Mouse (Mus musculus) forebrain, embryonic 10.5 days (tissue): ENCODE data around the gene Acr. TPM values are rescaled to one million over a fixed set of nuclear protein-coding genes. Genes with fewer than 3 reads are reported as not detected.

Experiments used
- DNase-seq: peaks from one replicate; pipeline ENCODE4 v3.0.0-alpha.2; 2017; ENCODE audit warnings: low spot score; ENCODE audit errors: extremely low spot score
- H3K27ac ChIP-seq: fragments of 300-500 bp; sonication (generic); 2 replicates; pipeline ENCODE4 v1.5.1; 2016; ENCODE audit warnings: mild to moderate bottlenecking
- H3K27me3 ChIP-seq: fragments of 300-500 bp; sonication (generic); 2 replicates; pipeline ENCODE4 v1.6.1; 2016; ENCODE audit warnings: mild to moderate bottlenecking; ENCODE audit not compliant: poor library complexity, severe bottlenecking
- H3K36me3 ChIP-seq: fragments of 300-500 bp; sonication (generic); replicated peaks from 2 replicates; pipeline ENCODE4 v1.6.1; 2016; ENCODE audit warnings: mild to moderate bottlenecking, moderate library complexity
- H3K4me1 ChIP-seq: fragments of 300-500 bp; sonication (generic); 2 replicates; pipeline ENCODE4 v1.6.1; 2016
- H3K4me3 ChIP-seq: fragments of 300-500 bp; sonication (generic); 2 replicates; pipeline ENCODE4 v1.5.1; 2016; ENCODE audit warnings: mild to moderate bottlenecking, moderate library complexity
- H3K9me3 ChIP-seq: fragments of 300-500 bp; sonication (generic); 2 replicates; pipeline ENCODE4 v1.6.1; 2016; ENCODE audit warnings: mild to moderate bottlenecking, moderate library complexity
- WGBS: fragments of 180-500 bp; shearing (Covaris S2); methylation state at CpG from one replicate; pipeline ENCODE4 v1.1.7; 2016; 5-methylcytosine and 5-hydroxymethylcytosine counted together
- polyA plus RNA-seq: library from polyadenylated mRNA; unstranded; fragments of >200 nt; fragmentation: Nextera tagmentation; extraction: Ambion mirVana; gene quantifications from 2 replicates; pipeline ENCODE4 v1.2.1, GENCODE M21; 2016

The Acr gene
- polyA plus RNA-seq, 1 experiment from 2014 or later = 0.27 TPM

DNA sequence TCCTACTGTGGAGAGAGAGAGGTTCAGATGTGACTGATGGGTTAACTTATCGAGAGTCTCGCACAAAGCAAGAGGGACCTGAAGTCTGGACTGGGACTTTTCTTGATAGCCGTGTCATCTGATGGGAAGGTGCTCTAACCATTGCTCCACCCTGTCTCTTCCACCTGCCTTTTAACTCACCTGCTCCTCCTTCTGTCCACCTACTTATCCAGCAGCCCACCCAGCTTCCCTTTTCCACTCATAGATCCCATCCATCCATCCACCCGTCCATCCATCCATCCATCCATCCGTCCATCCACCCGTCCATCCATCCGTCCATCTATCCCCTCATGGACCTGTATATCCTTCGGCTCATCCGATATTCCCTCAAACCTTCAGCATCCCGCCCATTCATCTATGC, 39.2 kb upstream of the Acr start:
- Histone ChIP-seq H3K27me3 (peaks cover 52% of the 10 kb centered on the region), H3K4me1 (peaks cover 33% of the 10 kb centered on the region), H3K9me3 (no peaks in the 10 kb centered on the region), H3K36me3 (peaks cover 9% of the 10 kb centered on the region; the same call in 1 of the 2 replicates), H3K4me3 (no peak overlapping the region), H3K27ac (no peak overlapping the region)
- 93% methylated on average over 10 of the region's 10 CpGs for WGBS
- DNase-seq = no peak

DNA sequence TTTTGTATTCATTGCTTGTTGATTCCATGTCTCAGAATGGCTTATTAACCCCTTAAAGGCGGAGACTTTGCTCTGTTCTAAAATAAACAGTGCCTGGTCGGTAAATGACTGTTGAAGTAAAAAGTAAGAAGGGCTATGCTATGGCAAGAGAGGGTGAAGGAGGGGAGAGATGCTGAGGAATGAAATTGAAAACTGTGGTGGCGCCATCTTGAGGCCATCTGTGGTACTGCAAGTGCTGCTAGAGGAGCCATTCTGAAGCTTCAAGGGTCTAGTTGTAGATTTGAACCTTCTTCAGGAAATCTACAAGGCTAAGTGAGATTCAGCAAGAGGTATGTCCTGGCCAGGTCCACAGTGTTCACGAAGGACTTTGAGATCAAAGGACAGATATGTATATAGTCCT, 37.8 kb upstream of the Acr start:
- peak; percentile 75 for DNase-seq
- H3K36me3 ChIP-seq = peaks cover 8% of the 10 kb centered on the region; the same call in 1 of the 2 replicates
- H3K27me3 ChIP-seq = peaks cover 38% of the 10 kb centered on the region
- no peaks in the 10 kb centered on the region for H3K9me3 ChIP-seq
- peaks cover 26% of the 10 kb centered on the region for H3K4me1 ChIP-seq
- 4% methylated on average over 4 of the region's 4 CpGs for WGBS
- H3K4me3 ChIP-seq = no peak overlapping the region
- H3K27ac ChIP-seq = no peak overlapping the region

DNA sequence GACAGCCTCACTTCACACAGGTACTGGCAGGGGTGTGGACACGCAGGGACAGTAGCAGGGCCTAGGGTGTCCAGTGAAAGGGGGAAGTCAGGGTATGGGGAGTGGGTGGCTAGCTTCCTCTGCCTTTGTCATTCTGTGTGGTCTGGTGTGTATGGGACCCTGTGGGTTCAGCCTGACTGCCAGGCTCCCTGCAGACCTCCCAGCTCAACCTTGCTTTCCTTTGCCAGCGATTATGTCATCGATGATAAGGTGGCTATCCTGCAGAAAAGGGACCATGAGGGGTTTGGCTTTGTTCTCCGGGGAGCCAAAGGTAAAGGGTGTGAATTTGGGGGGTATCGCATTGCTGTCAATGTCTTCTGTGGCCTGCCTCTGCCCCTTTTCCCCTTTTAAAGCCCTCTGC, 36.7 kb upstream of the Acr start:
- WGBS = 95% methylated on average over 5 of the region's 5 CpGs
- peaks cover 5% of the 10 kb centered on the region; the same call in 1 of the 2 replicates for H3K36me3 ChIP-seq

GRCm38 (mm10) chr15:89532026-89532923, 35.9 kb upstream of the Acr start:
- 18% methylated on average over 29 of the region's 29 CpGs for WGBS
- H3K4me3 ChIP-seq = peak overlapping the region; percentile 51

More for the DNA sequence above, 36.7 kb upstream of the Acr start:
- Histone ChIP-seq H3K27me3 (peaks cover 31% of the 10 kb centered on the region), H3K4me3 (no peak overlapping the region), H3K27ac (no peak overlapping the region), H3K4me1 (peaks cover 26% of the 10 kb centered on the region), H3K9me3 (no peaks in the 10 kb centered on the region)
- no peak for DNase-seq

GRCm38 (mm10) chr15:89532924-89533842, 34.9 kb upstream of the Acr start:
- DNase-seq = no peak
- Histone ChIP-seq H3K27ac (peak overlapping the region; percentile 84), H3K4me3 (peak overlapping the region; percentile 51), H3K9me3 (no peaks in the 10 kb centered on the region), H3K27me3 (peaks cover 31% of the 10 kb centered on the region), H3K36me3 (no peaks in the 10 kb centered on the region), H3K4me1 (peaks cover 26% of the 10 kb centered on the region)
- 65% methylated on average over 23 of the region's 23 CpGs for WGBS

More at GRCm38 (mm10) chr15:89532026-89532923, 35.9 kb upstream of the Acr start:
- H3K27ac ChIP-seq = peak overlapping the region; percentile 84
- no peaks in the 10 kb centered on the region for H3K9me3 ChIP-seq
- DNase-seq = peak; percentile 79
- H3K4me1 ChIP-seq = peaks cover 26% of the 10 kb centered on the region
- peaks cover 31% of the 10 kb centered on the region for H3K27me3 ChIP-seq
- H3K36me3 ChIP-seq = no peaks in the 10 kb centered on the region

GRCm38 (mm10) chr15:89533843-89534207, 34.3 kb upstream of the Acr start:
- H3K4me3 ChIP-seq = peak overlapping the region; percentile 51; the same call in 1 of the 2 replicates
- WGBS = 90% methylated on average over 10 of the region's 10 CpGs
- no peak for DNase-seq

DNA sequence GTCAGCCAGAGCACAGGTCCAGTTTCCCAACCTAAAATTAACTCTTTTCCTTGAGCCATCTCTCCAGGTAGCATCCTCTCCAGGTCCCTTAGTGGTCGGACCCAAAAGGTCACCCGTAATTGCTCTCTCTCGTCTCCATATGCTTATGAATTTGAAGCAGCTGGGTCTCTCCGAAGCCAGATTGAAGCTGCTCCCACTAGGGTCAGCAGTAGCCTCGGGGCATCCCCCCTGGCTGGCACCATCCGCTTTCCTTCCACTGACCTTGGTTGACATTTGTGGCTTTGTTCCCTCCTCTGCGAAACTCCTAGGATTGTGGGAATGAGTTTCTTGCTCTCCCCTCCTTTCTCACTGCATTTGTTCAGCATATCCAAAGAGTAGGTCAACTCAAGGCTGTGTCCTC, 24.0 kb upstream of the Acr start:
- H3K4me1 ChIP-seq = peaks cover 22% of the 10 kb centered on the region
- no peak for DNase-seq
- no peak overlapping the region for H3K27ac ChIP-seq
- H3K36me3 ChIP-seq = peaks cover 24% of the 10 kb centered on the region
- H3K27me3 ChIP-seq = peaks cover 38% of the 10 kb centered on the region
- H3K9me3 ChIP-seq = no peaks in the 10 kb centered on the region
- 85% methylated on average over 7 of the region's 7 CpGs for WGBS
- no peak overlapping the region for H3K4me3 ChIP-seq

More at GRCm38 (mm10) chr15:89533843-89534207, 34.3 kb upstream of the Acr start:
- no peak overlapping the region for H3K27ac ChIP-seq
- H3K36me3 ChIP-seq = no peaks in the 10 kb centered on the region
- H3K9me3 ChIP-seq = no peaks in the 10 kb centered on the region
- peaks cover 26% of the 10 kb centered on the region for H3K4me1 ChIP-seq
- H3K27me3 ChIP-seq = peaks cover 31% of the 10 kb centered on the region

GRCm38 (mm10) chr15:89547321-89547720, 20.8 kb upstream of the Acr start:
- H3K27ac ChIP-seq = no peak overlapping the region
- H3K4me3 ChIP-seq = peak overlapping the region; percentile 50
- peaks cover 32% of the 10 kb centered on the region for H3K36me3 ChIP-seq
- H3K4me1 ChIP-seq = peaks cover 22% of the 10 kb centered on the region
- WGBS = 49% methylated on average over 8 of the region's 8 CpGs
- no peaks in the 10 kb centered on the region for H3K9me3 ChIP-seq
- H3K27me3 ChIP-seq = peaks cover 47% of the 10 kb centered on the region
- no peak for DNase-seq

DNA sequence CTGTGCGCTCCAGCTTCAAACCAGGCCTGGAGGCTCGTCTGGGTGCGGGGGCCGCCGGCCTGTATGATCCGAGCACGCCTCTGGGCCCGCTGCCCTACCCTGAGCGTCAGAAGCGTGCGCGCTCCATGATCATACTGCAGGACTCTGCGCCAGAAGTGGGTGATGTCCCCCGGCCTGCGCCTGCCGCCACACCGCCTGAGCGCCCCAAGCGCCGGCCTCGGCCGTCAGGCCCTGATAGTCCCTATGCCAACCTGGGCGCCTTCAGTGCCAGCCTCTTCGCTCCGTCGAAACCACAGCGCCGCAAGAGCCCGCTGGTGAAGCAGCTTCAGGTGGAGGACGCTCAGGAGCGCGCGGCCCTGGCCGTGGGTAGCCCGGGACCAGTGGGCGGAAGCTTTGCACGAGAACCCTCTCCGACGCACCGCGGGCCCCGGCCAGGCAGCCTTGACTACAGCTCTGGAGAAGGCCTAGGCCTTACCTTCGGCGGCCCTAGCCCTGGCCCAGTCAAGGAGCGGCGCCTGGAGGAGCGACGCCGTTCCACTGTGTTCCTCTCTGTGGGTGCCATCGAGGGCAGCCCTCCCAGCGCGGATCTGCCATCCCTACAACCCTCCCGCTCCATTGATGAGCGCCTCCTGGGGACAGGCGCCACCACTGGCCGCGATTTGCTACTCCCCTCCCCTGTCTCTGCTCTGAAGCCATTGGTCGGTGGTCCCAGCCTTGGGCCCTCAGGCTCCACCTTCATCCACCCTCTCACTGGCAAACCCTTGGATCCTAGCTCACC, 20.1 kb upstream of the Acr start:
- WGBS = 10% methylated on average over 58 of the region's 58 CpGs
- H3K9me3 ChIP-seq = no peaks in the 10 kb centered on the region
- H3K4me1 ChIP-seq = peaks cover 22% of the 10 kb centered on the region
- peak overlapping the region; percentile 74 for H3K27ac ChIP-seq
- peaks cover 47% of the 10 kb centered on the region for H3K27me3 ChIP-seq
- peaks cover 32% of the 10 kb centered on the region for H3K36me3 ChIP-seq
- peak overlapping the region; percentile 50 for H3K4me3 ChIP-seq
- peak; percentile 73 for DNase-seq

DNA sequence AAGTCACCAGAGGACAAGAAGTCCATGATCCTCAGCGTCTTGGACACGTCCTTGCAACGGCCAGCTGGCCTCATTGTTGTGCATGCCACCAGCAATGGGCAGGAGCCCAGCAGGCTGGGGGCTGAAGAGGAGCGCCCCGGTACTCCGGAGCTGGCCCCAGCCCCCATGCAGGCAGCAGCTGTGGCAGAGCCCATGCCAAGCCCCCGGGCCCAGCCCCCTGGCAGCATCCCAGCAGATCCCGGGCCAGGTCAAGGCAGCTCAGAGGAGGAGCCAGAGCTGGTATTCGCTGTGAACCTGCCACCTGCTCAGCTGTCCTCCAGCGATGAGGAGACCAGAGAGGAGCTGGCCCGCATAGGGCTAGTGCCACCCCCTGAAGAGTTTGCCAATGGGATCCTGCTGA, 19.3 kb upstream of the Acr start:
- Histone ChIP-seq H3K36me3 (peaks cover 25% of the 10 kb centered on the region), H3K27me3 (peaks cover 47% of the 10 kb centered on the region), H3K4me3 (peak overlapping the region; percentile 50), H3K9me3 (no peaks in the 10 kb centered on the region), H3K4me1 (peaks cover 22% of the 10 kb centered on the region), H3K27ac (peak overlapping the region; percentile 74)
- 38% methylated on average over 11 of the region's 11 CpGs for WGBS
- no peak for DNase-seq

DNA sequence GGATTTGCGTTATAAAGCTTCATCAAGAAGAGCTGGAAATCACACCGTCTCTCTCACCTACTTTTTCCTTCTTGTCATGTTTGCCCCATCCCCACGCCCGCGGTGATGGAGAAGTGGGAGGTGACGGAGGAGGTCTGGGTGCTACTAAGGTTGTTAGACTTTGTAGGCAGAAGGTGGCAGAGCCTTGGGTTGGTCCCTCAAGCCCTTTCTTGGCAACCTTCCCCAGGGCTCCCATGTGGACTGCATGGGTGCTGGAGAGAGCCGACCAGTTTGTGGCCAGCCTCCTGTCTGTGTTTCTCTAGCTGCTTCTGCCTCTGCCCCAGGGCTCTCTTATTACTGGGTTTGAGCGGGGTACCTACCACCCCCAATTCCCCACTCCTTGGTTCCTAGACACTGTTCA, 17.6 kb upstream of the Acr start:
- no peak for DNase-seq
- H3K36me3 ChIP-seq = peaks cover 25% of the 10 kb centered on the region
- no peak overlapping the region for H3K4me3 ChIP-seq
- H3K9me3 ChIP-seq = no peaks in the 10 kb centered on the region
- WGBS = 94% methylated on average over 8 of the region's 8 CpGs
- no peak overlapping the region for H3K27ac ChIP-seq
- peaks cover 60% of the 10 kb centered on the region for H3K27me3 ChIP-seq
- H3K4me1 ChIP-seq = peaks cover 22% of the 10 kb centered on the region

DNA sequence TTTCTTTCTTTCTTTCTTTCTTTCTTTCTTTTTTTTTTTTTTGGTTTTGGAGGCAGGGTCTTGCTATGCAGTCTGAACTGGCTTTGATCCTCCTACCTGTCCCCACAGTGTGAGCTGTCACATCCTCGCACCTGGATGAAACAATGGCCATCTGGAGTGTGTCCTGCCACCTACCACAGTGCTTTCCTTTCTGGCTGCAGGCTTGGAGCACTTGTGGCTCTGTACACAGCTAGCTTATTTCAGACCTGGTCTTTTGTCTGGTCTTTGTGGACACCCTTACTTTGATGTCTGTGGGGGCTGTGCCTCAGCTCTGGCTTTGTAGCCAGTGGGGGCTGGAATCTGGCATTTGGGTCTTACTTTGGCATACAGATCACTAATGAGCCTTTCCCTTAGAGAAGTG, 16.4 kb upstream of the Acr start:
- WGBS = 86% methylated on average over 1 of the region's 1 CpGs
- Histone ChIP-seq H3K27ac (no peak overlapping the region), H3K9me3 (no peaks in the 10 kb centered on the region), H3K4me1 (peaks cover 30% of the 10 kb centered on the region), H3K27me3 (peaks cover 60% of the 10 kb centered on the region), H3K4me3 (no peak overlapping the region), H3K36me3 (peaks cover 15% of the 10 kb centered on the region)
- no peak for DNase-seq
